Mouse (Mus musculus): ENCODE data around the gene Tstd3.
"Not testable (repeated sequence)": the region's sequence is repeated elsewhere in the genome, so short reads cannot be mapped to it uniquely, and the experiment has no call there.

Tstd3 gene

DNA sequence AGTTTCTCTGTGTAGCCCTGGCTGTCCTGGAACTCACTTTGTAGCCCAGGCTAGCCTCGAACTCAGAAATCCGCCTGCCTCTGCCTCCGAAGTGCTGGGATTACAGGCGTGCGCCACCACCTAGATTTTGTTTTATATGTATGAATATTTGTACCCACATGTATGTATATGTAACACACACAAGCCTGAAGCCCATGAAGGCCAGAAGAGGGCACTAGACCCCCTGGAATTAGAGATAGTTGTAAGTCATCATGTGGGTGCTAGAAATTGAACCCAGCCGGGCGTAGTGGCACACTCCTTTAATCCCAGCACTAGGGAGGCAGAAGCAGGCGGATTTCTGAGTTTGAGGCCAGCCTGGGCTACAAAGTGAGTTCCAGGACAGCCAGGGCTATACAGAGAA is 22.9 kb downstream of the Tstd3 start:
- DNase-seq = not testable (repeated sequence)

- peak; percentile 15 for DNase-seq
Measured at GRCm38 (mm10) chr4:21739169-21739568, 27.8 kb downstream of the Tstd3 start.

DNA sequence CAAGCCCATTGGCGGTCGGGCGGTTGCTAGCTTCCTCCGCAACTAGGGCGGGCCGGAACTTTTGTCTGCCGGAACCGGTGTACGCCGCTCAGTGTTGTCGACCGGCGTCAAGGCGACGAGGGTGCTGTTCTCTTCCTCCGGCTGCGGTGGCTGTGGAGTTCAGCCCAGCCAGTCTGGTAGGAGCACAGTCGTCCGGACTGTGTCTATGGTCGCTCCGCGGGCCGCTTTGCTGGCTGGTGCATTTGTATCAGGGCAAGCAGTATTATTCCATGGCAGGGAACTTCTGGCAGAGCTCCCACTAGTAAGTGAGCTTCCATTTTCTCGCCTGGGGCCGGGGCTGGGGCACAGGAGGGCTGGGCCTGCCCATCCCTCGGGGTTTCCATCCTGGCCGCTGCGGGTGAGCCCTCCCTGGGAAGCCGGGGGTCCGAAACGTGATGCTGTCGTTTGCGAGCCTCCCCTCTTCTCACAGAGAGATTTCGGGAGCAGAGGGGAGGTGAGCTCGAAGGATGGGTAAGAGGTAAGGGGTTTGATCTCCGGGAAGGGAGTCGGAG is 39.3 kb downstream of the Tstd3 start, which contains the start of gene Ccnc:
TSS of gene Ccnc (plus strand) at position 87 of the 551 bp plus-strand sequence.
- peak; percentile 89 for DNase-seq

DNA sequence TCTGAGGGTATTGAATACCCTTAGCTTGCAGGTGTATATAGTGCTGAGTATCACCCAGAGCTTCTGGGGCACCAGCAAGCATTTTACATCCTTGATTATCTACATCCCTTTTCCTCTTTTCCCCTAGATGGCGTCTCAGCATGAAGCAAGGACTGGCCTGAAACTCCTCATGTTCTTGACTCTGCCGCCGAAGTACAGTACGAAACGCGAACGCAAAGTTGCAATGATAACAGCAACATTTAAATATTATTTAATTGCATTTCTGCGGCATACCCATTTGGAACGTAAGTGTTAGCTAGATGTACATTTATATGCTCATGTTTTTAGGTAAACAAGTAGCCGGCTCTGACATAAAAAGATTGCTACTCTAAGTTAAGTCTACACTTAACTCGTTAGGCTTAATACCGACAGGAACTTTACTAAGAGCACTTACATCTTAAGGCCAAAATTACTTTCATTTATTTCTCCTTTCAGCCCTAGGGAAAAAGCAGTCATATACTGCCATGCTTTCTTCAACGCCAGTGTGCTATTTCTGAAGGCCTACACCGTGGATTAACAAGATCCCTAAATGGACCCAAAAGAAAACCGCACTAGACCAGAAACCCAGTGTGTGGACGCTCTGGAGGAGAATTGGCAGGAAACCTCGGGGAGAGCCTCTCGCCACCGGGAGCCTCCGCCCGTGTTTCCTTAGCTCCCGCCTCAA is 39.9 kb downstream of the Tstd3 start:
- peak; percentile 33 for DNase-seq

- DNase-seq = no peak
Measured at GRCm38 (mm10) chr4:21722752-21723334, 44.2 kb downstream of the Tstd3 start.

GRCm38 (mm10) chr4:21712147-21712546 is 54.9 kb downstream of the Tstd3 start:
- DNase-seq = peak; percentile 50

Measured in kidney, adult 11 months (tissue).